Mouse (Mus musculus) lung, adult 2 months (tissue): Measurements from ENCODE around the gene Gsc2. TPM values are rescaled to one million over a fixed set of nuclear protein-coding genes. Genes with fewer than 3 reads are reported as not detected.

Experiments
- DNase-seq: peaks from one replicate; pipeline ENCODE4 v3.0.0; 2022
- H3K4me1 ChIP-seq: fragments of 200-500 bp; 2 replicates; pipeline ENCODE4 v1.6.1; 2011; ENCODE audit warnings: low read length; ENCODE audit not compliant: control insufficient read depth, insufficient read depth
- H3K4me3 ChIP-seq: fragments of 200-500 bp; replicated peaks from 2 replicates; pipeline ENCODE3; 2011; ENCODE audit warnings: low read depth, mild to moderate bottlenecking, control low read depth, low read length; ENCODE audit errors: extremely low read depth
- CTCF ChIP-seq: fragments of 200-500 bp; IDR thresholded peaks from 2 replicates; pipeline ENCODE4 v1.5.1; 2011; ENCODE audit warnings: mild to moderate bottlenecking, low read length, control low read depth; ENCODE audit not compliant: insufficient read depth
- POLR2A ChIP-seq: fragments of 200-500 bp; IDR thresholded peaks from 2 replicates; pipeline ENCODE4 v1.6.1; 2011; ENCODE audit warnings: low read depth, mild to moderate bottlenecking, control low read depth, low read length, borderline replicate concordance; ENCODE audit errors: extremely low read depth
- WGBS: fragments of 180-500 bp; shearing (Covaris S2); methylation state at CpG from one replicate; pipeline ENCODE4 v1.1.7; 2018; 5-methylcytosine and 5-hydroxymethylcytosine counted together
- polyA plus RNA-seq: library from polyadenylated mRNA; depleted of rRNA; stranded (reverse); fragments of >200 nt; gene quantifications from 2 replicates; pipeline ENCODE4 v1.2.3, GENCODE M21; 2012

The Gsc2 gene
- polyA plus RNA-seq, 1 experiment, result not detected

- WGBS, result 12% methylated on average over 7 of the region's 7 CpGs
- TF ChIP-seq POLR2A (no peak), CTCF (peak; percentile 83)
- peak; percentile 77 for DNase-seq
- Histone ChIP-seq H3K4me1 (no peaks in the 10 kb centered on the region), H3K4me3 (no peak overlapping the region)
Observed at GRCm38 (mm10) chr16:17938821-17939220, 24.0 kb upstream of the Gsc2 start.

GRCm38 (mm10) chr16:17938187-17938586 lies 23.3 kb upstream of the Gsc2 start:
- Histone ChIP-seq H3K4me1 (no peaks in the 10 kb centered on the region), H3K4me3 (no peak overlapping the region)
- WGBS, result 44% methylated on average over 7 of the region's 7 CpGs
- no peak for DNase-seq
- TF ChIP-seq CTCF, result no peak
- TF ChIP-seq POLR2A, result no peak

GRCm38 (mm10) chr16:17936776-17937175 lies 21.9 kb upstream of the Gsc2 start:
- WGBS, result 66% methylated on average over 10 of the region's 10 CpGs
- TF ChIP-seq CTCF, result no peak
- no peak for TF ChIP-seq POLR2A
- Histone ChIP-seq H3K4me1 (no peaks in the 10 kb centered on the region), H3K4me3 (no peak overlapping the region)
- no peak for DNase-seq

GRCm38 (mm10) chr16:17934445-17934910 lies 19.6 kb upstream of the Gsc2 start:
- TF ChIP-seq CTCF, result no peak
- TF ChIP-seq POLR2A, result no peak
- Histone ChIP-seq H3K4me3 (no peak overlapping the region), H3K4me1 (no peaks in the 10 kb centered on the region)
- 35% methylated on average over 3 of the region's 3 CpGs for WGBS
- DNase-seq, result no peak

- no peak for DNase-seq
- TF ChIP-seq CTCF (no peak), POLR2A (no peak)
- no peaks in the 10 kb centered on the region for H3K4me1 ChIP-seq
- H3K4me3 ChIP-seq, result no peak overlapping the region
- WGBS, result 62% methylated on average over 9 of the region's 9 CpGs
Observed at GRCm38 (mm10) chr16:17933594-17934444, 19.0 kb upstream of the Gsc2 start.

- no peak for DNase-seq
- 74% methylated on average over 5 of the region's 5 CpGs for WGBS
- H3K4me1 ChIP-seq, result no peaks in the 10 kb centered on the region
- TF ChIP-seq POLR2A (no peak), CTCF (no peak)
- no peak overlapping the region for H3K4me3 ChIP-seq
Observed at GRCm38 (mm10) chr16:17931906-17932460, 17.1 kb upstream of the Gsc2 start.

- no peak for DNase-seq
- TF ChIP-seq CTCF, result no peak
- TF ChIP-seq POLR2A, result no peak
- H3K4me1 ChIP-seq, result no peaks in the 10 kb centered on the region
- H3K4me3 ChIP-seq, result no peak overlapping the region
- WGBS, result 84% methylated on average over 2 of the region's 2 CpGs
Observed at GRCm38 (mm10) chr16:17929631-17930030, 14.8 kb upstream of the Gsc2 start.

- Histone ChIP-seq H3K4me1 (no peaks in the 10 kb centered on the region), H3K4me3 (no peak overlapping the region)
- DNase-seq, result no peak
- WGBS, result 14% methylated on average over 2 of the region's 2 CpGs
- TF ChIP-seq POLR2A (no peak), CTCF (no peak)
Observed at GRCm38 (mm10) chr16:17929211-17929610, 14.4 kb upstream of the Gsc2 start.

- 0% methylated on average over 9 of the region's 9 CpGs for WGBS
- Histone ChIP-seq H3K4me1 (no peaks in the 10 kb centered on the region), H3K4me3 (peak overlapping the region; percentile 65)
- peak; percentile 44 for TF ChIP-seq CTCF
- no peak for TF ChIP-seq POLR2A
- DNase-seq, result peak; percentile 73
Observed at GRCm38 (mm10) chr16:17928627-17929104, 13.8 kb upstream of the Gsc2 start.
